Mouse (Mus musculus) intestine, embryonic 15.5 days (tissue): ENCODE results near the gene Rarb. TPM values are rescaled to one million over a fixed set of nuclear protein-coding genes. Genes with fewer than 3 reads are reported as not detected.

Experiments used
- ATAC-seq: fragments of 200-750 bp; cut with Nextera tagmentation; 2 replicates; pipeline ENCODE4 v1.8.0; 2017; ENCODE audit warnings: moderate TSS enrichment, moderate library complexity
- H3K27ac ChIP-seq: fragments of 300-500 bp; sonication (generic); 2 replicates; pipeline ENCODE4 v1.5.1; 2015; ENCODE audit warnings: mild to moderate bottlenecking, inconsistent platforms
- H3K27me3 ChIP-seq: fragments of 300-500 bp; sonication (generic); replicated peaks from 2 replicates; pipeline ENCODE4 v1.6.1; 2015; ENCODE audit warnings: inconsistent platforms
- H3K36me3 ChIP-seq: fragments of 300-500 bp; sonication (generic); 2 replicates; pipeline ENCODE4 v1.6.1; 2015; ENCODE audit warnings: inconsistent platforms
- H3K4me1 ChIP-seq: fragments of 300-500 bp; sonication (generic); replicated peaks from 2 replicates; pipeline ENCODE4 v1.6.1; 2015; ENCODE audit warnings: inconsistent platforms
- H3K4me2 ChIP-seq: fragments of 300-500 bp; sonication (generic); replicated peaks from 2 replicates; pipeline ENCODE4 v1.6.1; 2015; ENCODE audit warnings: mild to moderate bottlenecking, inconsistent platforms
- H3K4me3 ChIP-seq: fragments of 300-500 bp; sonication (generic); replicated peaks from 2 replicates; pipeline ENCODE4 v1.5.1; 2015; ENCODE audit warnings: inconsistent platforms
- H3K9ac ChIP-seq: fragments of 300-500 bp; sonication (generic); 2 replicates; pipeline ENCODE4 v1.6.1; 2015; ENCODE audit warnings: inconsistent platforms
- H3K9me3 ChIP-seq: fragments of 300-500 bp; sonication (generic); 2 replicates; pipeline ENCODE4 v1.6.1; 2016; ENCODE audit warnings: inconsistent platforms
- WGBS: fragments of 180-500 bp; shearing (Covaris S2); methylation state at CpG from one replicate; pipeline ENCODE4 v1.1.7; 2015; 5-methylcytosine and 5-hydroxymethylcytosine counted together
- polyA plus RNA-seq: library from polyadenylated mRNA; unstranded; fragments of >200 nt; fragmentation: Nextera tagmentation; extraction: Ambion mirVana; gene quantifications from 2 replicates; pipeline ENCODE4 v1.2.1, GENCODE M21; 2015

Gene Rarb
- 9.0 and 10.2 TPM in 2 replicates for polyA plus RNA-seq

GRCm38 (mm10) chr14:16818602-16819250 is at the start of gene Rarb:
Gene Rarb, minus strand, starts transcription at chr14:16819156.
- H3K4me3 ChIP-seq = no peak within 1 kb of the TSS
- ATAC-seq = no peak
- H3K4me1 ChIP-seq = no peaks in the 10 kb centered on the region
- WGBS = 93% methylated on average over 4 of the region's 4 CpGs
- no peak within 1 kb of the TSS for H3K9ac ChIP-seq
- H3K4me2 ChIP-seq = no peak within 1 kb of the TSS
- H3K36me3 ChIP-seq = no peaks in the 10 kb centered on the region
- no peak within 1 kb of the TSS for H3K27ac ChIP-seq
- H3K27me3 ChIP-seq = no peaks in the 10 kb centered on the region
- no peaks in the 10 kb centered on the region for H3K9me3 ChIP-seq

GRCm38 (mm10) chr14:16842036-16842435 is 23.1 kb upstream of the Rarb start:
- peak; percentile 56 for ATAC-seq
- H3K27ac ChIP-seq = no peak overlapping the region
- WGBS = 53% methylated on average over 3 of the region's 3 CpGs
- H3K4me1 ChIP-seq = no peaks in the 10 kb centered on the region
- H3K9me3 ChIP-seq = no peaks in the 10 kb centered on the region
- H3K4me3 ChIP-seq = no peak overlapping the region
- no peaks in the 10 kb centered on the region for H3K36me3 ChIP-seq
- no peaks in the 10 kb centered on the region for H3K27me3 ChIP-seq
- no peak overlapping the region for H3K9ac ChIP-seq
- no peak overlapping the region for H3K4me2 ChIP-seq

- Histone ChIP-seq H3K4me1 (no peaks in the 10 kb centered on the region), H3K9me3 (no peaks in the 10 kb centered on the region), H3K27me3 (no peaks in the 10 kb centered on the region), H3K27ac (no peak overlapping the region), H3K36me3 (no peaks in the 10 kb centered on the region), H3K4me2 (no peak overlapping the region), H3K9ac (no peak overlapping the region), H3K4me3 (no peak overlapping the region)
- peak; percentile 51 for ATAC-seq
- WGBS = 65% methylated on average over 6 of the region's 6 CpGs
Measured at GRCm38 (mm10) chr14:16841597-16841989, 22.6 kb upstream of the Rarb start.

GRCm38 (mm10) chr14:16840951-16841596 is 22.1 kb upstream of the Rarb start:
- no peaks in the 10 kb centered on the region for H3K36me3 ChIP-seq
- H3K9ac ChIP-seq = no peak overlapping the region
- no peaks in the 10 kb centered on the region for H3K27me3 ChIP-seq
- H3K4me1 ChIP-seq = no peaks in the 10 kb centered on the region
- WGBS = 63% methylated on average over 8 of the region's 8 CpGs
- ATAC-seq = no peak
- no peaks in the 10 kb centered on the region for H3K9me3 ChIP-seq
- H3K27ac ChIP-seq = no peak overlapping the region
- H3K4me3 ChIP-seq = no peak overlapping the region
- no peak overlapping the region for H3K4me2 ChIP-seq

GRCm38 (mm10) chr14:16840135-16840534 is 21.2 kb upstream of the Rarb start:
- Histone ChIP-seq H3K27ac (no peak overlapping the region), H3K4me2 (no peak overlapping the region), H3K9ac (no peak overlapping the region), H3K9me3 (no peaks in the 10 kb centered on the region), H3K27me3 (no peaks in the 10 kb centered on the region), H3K4me1 (no peaks in the 10 kb centered on the region), H3K4me3 (no peak overlapping the region), H3K36me3 (no peaks in the 10 kb centered on the region)
- no peak for ATAC-seq
- 93% methylated on average over 2 of the region's 2 CpGs for WGBS

- Histone ChIP-seq H3K27ac (no peak overlapping the region), H3K4me3 (no peak overlapping the region), H3K4me1 (no peaks in the 10 kb centered on the region), H3K9ac (no peak overlapping the region), H3K9me3 (no peaks in the 10 kb centered on the region), H3K4me2 (no peak overlapping the region), H3K36me3 (no peaks in the 10 kb centered on the region), H3K27me3 (no peaks in the 10 kb centered on the region)
- 53% methylated on average over 1 of the region's 1 CpGs for WGBS
- ATAC-seq = no peak
Measured at GRCm38 (mm10) chr14:16815096-16815741, 3.7 kb downstream of the Rarb start.

GRCm38 (mm10) chr14:16806155-16806554 is 12.8 kb downstream of the Rarb start:
- Histone ChIP-seq H3K27me3 (0 out of 2 replicates have a peak, but pooled peaks cover 3% of the 10 kb centered on the region), H3K4me1 (no peaks in the 10 kb centered on the region), H3K4me3 (no peak overlapping the region), H3K27ac (no peak overlapping the region), H3K9me3 (no peaks in the 10 kb centered on the region), H3K9ac (no peak overlapping the region), H3K36me3 (no peaks in the 10 kb centered on the region), H3K4me2 (no peak overlapping the region)
- no peak for ATAC-seq
- 75% methylated on average over 3 of the region's 3 CpGs for WGBS

GRCm38 (mm10) chr14:16790161-16790560 is 28.8 kb downstream of the Rarb start:
- no peak overlapping the region for H3K27ac ChIP-seq
- ATAC-seq = no peak
- 88% methylated on average over 1 of the region's 1 CpGs for WGBS

GRCm38 (mm10) chr14:16781942-16782541 is 36.9 kb downstream of the Rarb start:
- H3K27ac ChIP-seq = no peak overlapping the region
- H3K9me3 ChIP-seq = no peaks in the 10 kb centered on the region

More at GRCm38 (mm10) chr14:16790161-16790560, 28.8 kb downstream of the Rarb start:
- Histone ChIP-seq H3K36me3 (no peaks in the 10 kb centered on the region), H3K4me1 (no peaks in the 10 kb centered on the region), H3K27me3 (0 out of 2 replicates have a peak, but pooled peaks cover 7% of the 10 kb centered on the region), H3K4me3 (no peak overlapping the region), H3K9ac (no peak overlapping the region), H3K4me2 (no peak overlapping the region), H3K9me3 (no peaks in the 10 kb centered on the region)

GRCm38 (mm10) chr14:16776723-16777381 is 42.1 kb downstream of the Rarb start:
- H3K4me1 ChIP-seq = no peaks in the 10 kb centered on the region
- H3K27ac ChIP-seq = no peak overlapping the region
- WGBS = 63% methylated on average over 2 of the region's 2 CpGs
- no peak overlapping the region for H3K4me3 ChIP-seq
- ATAC-seq = no peak
- H3K9ac ChIP-seq = no peak overlapping the region
- H3K9me3 ChIP-seq = no peaks in the 10 kb centered on the region
- no peak overlapping the region for H3K4me2 ChIP-seq
- peaks cover 5% of the 10 kb centered on the region; the same call in 1 of the 2 replicates for H3K27me3 ChIP-seq
- no peaks in the 10 kb centered on the region for H3K36me3 ChIP-seq

More at GRCm38 (mm10) chr14:16781942-16782541, 36.9 kb downstream of the Rarb start:
- 53% methylated on average over 5 of the region's 5 CpGs for WGBS
- Histone ChIP-seq H3K4me3 (no peak overlapping the region), H3K9ac (no peak overlapping the region), H3K36me3 (no peaks in the 10 kb centered on the region), H3K4me1 (no peaks in the 10 kb centered on the region), H3K27me3 (0 out of 2 replicates have a peak, but pooled peaks cover 5% of the 10 kb centered on the region), H3K4me2 (no peak overlapping the region)
- peak; percentile 59 for ATAC-seq

- ATAC-seq = no peak
- Histone ChIP-seq H3K4me3 (no peak overlapping the region), H3K4me1 (no peaks in the 10 kb centered on the region), H3K9me3 (no peaks in the 10 kb centered on the region), H3K27me3 (peaks cover 3% of the 10 kb centered on the region; the same call in 1 of the 2 replicates), H3K36me3 (no peaks in the 10 kb centered on the region), H3K27ac (no peak overlapping the region), H3K9ac (no peak overlapping the region), H3K4me2 (no peak overlapping the region)
- WGBS = 54% methylated on average over 3 of the region's 3 CpGs
Measured at GRCm38 (mm10) chr14:16772927-16773326, 46.0 kb downstream of the Rarb start.

GRCm38 (mm10) chr14:16765891-16766290 is 53.1 kb downstream of the Rarb start:
- WGBS = 81% methylated on average over 1 of the region's 1 CpGs
- Histone ChIP-seq H3K4me1 (no peaks in the 10 kb centered on the region), H3K36me3 (no peaks in the 10 kb centered on the region), H3K27me3 (peaks cover 4% of the 10 kb centered on the region; the same call in 1 of the 2 replicates), H3K9me3 (no peaks in the 10 kb centered on the region), H3K4me2 (no peak overlapping the region), H3K27ac (no peak overlapping the region), H3K4me3 (no peak overlapping the region), H3K9ac (no peak overlapping the region)
- ATAC-seq = no peak
